Mouse (Mus musculus) erythroblast, embryonic 14.5 days (primary cell): ENCODE measurements around the gene Prl3d2. TPM values are rescaled to one million over a fixed set of nuclear protein-coding genes. Genes with fewer than 3 reads are reported as not detected.
"Not testable (repeated sequence)": the region's sequence is repeated elsewhere in the genome, so short reads cannot be mapped to it uniquely, and the experiment has no call there.

Source experiments
- H3K27me3 ChIP-seq: 2 replicates; pipeline ENCODE4 v1.6.1; 2012; ENCODE audit warnings: inconsistent platforms; ENCODE audit not compliant: control insufficient read depth
- H3K36me3 ChIP-seq: 2 replicates; pipeline ENCODE4 v1.6.1; 2012; ENCODE audit warnings: mild to moderate bottlenecking, inconsistent platforms; ENCODE audit not compliant: control insufficient read depth
- H3K4me1 ChIP-seq: 2 replicates; pipeline ENCODE4 v1.6.1; 2012; ENCODE audit warnings: inconsistent platforms; ENCODE audit not compliant: control insufficient read depth
- H3K4me3 ChIP-seq: replicated peaks from 2 replicates; pipeline ENCODE3; 2012; ENCODE audit warnings: moderate library complexity, mild to moderate bottlenecking, inconsistent platforms
- H3K9me3 ChIP-seq: 2 replicates; pipeline ENCODE4 v1.6.1; 2012; ENCODE audit warnings: low read length, inconsistent platforms, mixed read lengths; ENCODE audit not compliant: control insufficient read depth
- GATA1 ChIP-seq: IDR thresholded peaks from 2 replicates; pipeline ENCODE4 v1.6.1; 2012; ENCODE audit warnings: low read length, inconsistent platforms, mixed read lengths
- TAL1 ChIP-seq: IDR thresholded peaks from 3 replicates; pipeline ENCODE4 v1.6.1; 2012; ENCODE audit warnings: low read length, inconsistent platforms, mixed read lengths
- polyA plus RNA-seq: library from polyadenylated mRNA; stranded (reverse); fragments of >175 nt; gene quantifications from 2 replicates; pipeline ENCODE4 v1.2.3, GENCODE M21; 2012

The Prl3d2 gene
- polyA plus RNA-seq: not detected in 2 replicates

GRCm38 (mm10) chr13:27121398-27121797 lies at the start of gene Prl3d2:
TSS of gene Prl3d2 (plus strand) at chr13:27121698.
- H3K27me3 ChIP-seq, H3K4me1 ChIP-seq, H3K9me3 ChIP-seq, H3K4me3 ChIP-seq, H3K36me3 ChIP-seq: not testable (repeated sequence)

DNA sequence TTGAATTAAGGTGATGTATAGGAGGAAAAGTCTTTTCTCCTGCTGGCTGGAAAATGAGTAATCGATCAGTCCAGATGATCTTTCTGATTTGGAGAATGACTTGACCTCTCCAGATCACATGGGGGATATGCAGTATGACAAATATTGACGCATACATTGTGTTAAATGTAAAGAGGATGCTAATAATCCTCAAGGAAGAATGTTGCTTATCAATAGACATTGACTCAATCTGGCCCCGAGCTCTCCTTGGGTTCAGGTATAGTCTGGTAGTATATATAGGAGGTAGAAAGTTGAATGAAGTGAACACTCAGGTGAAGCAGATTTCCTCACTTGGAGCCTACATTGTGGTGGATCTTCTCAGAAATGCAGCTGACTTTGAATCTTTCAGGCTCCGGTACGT lies 27.6 kb upstream of the Prl3d2 start, which contains the start of gene Prl3d1:
Prl3d1 (plus strand) TSS at position 301 of the 400 bp plus-strand sequence.
- not testable (repeated sequence) for H3K27me3 ChIP-seq, H3K4me1 ChIP-seq, H3K4me3 ChIP-seq, H3K9me3 ChIP-seq, H3K36me3 ChIP-seq

DNA sequence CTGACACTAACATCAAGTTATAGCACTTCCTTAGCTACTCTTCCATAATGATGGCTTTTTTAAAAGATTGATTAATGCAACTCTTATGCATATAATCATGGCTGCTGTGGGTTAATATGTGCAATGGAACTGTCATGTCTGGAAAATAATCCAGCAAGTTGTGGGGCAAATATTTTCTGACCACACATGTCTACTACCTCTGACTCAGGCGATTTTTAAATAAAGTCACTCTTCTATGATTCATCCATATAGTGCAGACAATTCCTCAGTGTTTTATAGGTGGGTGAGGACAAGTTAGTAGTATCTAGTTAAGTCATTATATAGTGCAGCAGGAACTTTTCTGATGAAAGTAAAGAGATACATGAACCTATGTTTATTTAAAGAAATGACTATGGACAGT lies 26.8 kb downstream of the Prl3d2 start:
- no peak overlapping the region for H3K4me3 ChIP-seq
- TF ChIP-seq TAL1 (no peak), GATA1 (no peak)
- H3K27me3 ChIP-seq: no peaks in the 10 kb centered on the region
- H3K9me3 ChIP-seq: no peaks in the 10 kb centered on the region
- no peaks in the 10 kb centered on the region for H3K36me3 ChIP-seq
- H3K4me1 ChIP-seq: no peaks in the 10 kb centered on the region

DNA sequence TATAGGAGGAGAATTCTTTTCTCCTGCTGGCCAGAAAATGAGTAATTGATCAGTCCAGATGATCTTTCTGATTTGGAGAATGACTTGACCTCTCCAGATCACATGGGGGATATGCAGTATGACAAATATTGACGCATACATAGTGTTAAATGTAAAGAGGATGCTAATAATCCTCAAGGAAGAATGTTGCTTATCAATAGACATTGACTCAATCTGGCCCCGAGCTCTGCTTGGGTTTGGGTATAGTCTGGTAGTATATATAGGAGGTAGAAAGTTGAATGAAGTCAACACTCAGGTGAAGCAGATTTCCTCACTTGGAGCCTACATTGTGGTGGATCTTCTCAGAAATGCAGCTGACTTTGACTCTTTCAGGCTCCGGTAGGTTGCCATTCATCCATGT lies 35.0 kb downstream of the Prl3d2 start, which contains the start of gene Prl3d3:
Prl3d3 (plus strand) TSS at position 301 of the 400 bp plus-strand sequence.
- H3K36me3 ChIP-seq, H3K4me3 ChIP-seq, H3K27me3 ChIP-seq, H3K9me3 ChIP-seq, H3K4me1 ChIP-seq: not testable (repeated sequence)

Other genes starting within 250 kb of the Prl3d2 start
- not detected in 2 replicates for gene Prl, start 64.1 kb upstream of the Prl3d2 start, polyA plus RNA-seq
- gene Prl3d1, start 27.5 kb upstream of the Prl3d2 start, polyA plus RNA-seq: not detected in 2 replicates
- not detected in 2 replicates for gene Prl3d3, start 35.1 kb downstream of the Prl3d2 start, polyA plus RNA-seq
- not detected in 2 replicates for gene Prl3c1, start 75.0 kb downstream of the Prl3d2 start, polyA plus RNA-seq
- not detected in 2 replicates for gene Prl3b1, start 120.1 kb downstream of the Prl3d2 start, polyA plus RNA-seq
- not detected in 2 replicates for gene Prl3a1, start 137.7 kb downstream of the Prl3d2 start, polyA plus RNA-seq
- gene Prl6a1, start 190.9 kb downstream of the Prl3d2 start, polyA plus RNA-seq: not detected in 2 replicates
- gene Prl8a2, start 224.0 kb downstream of the Prl3d2 start, polyA plus RNA-seq: not detected in 2 replicates